Mouse (Mus musculus) hindbrain, embryonic 15.5 days (tissue): ENCODE measurements around the gene Ptpn20. TPM values are rescaled to one million over a fixed set of nuclear protein-coding genes. Genes with fewer than 3 reads are reported as not detected.

Source experiments
- ATAC-seq: fragments of 200-750 bp; cut with Nextera tagmentation; 2 replicates; pipeline ENCODE4 v1.8.0; 2017; ENCODE audit warnings: low read depth, moderate number of reproducible peaks, moderate TSS enrichment; ENCODE audit not compliant: low FRiP score
- H3K27ac ChIP-seq: fragments of 300-500 bp; sonication (generic); replicated peaks from 2 replicates; pipeline ENCODE4 v1.5.1; 2015; ENCODE audit warnings: mild to moderate bottlenecking, inconsistent platforms
- H3K27me3 ChIP-seq: fragments of 300-500 bp; sonication (generic); 2 replicates; pipeline ENCODE4 v1.6.1; 2015; ENCODE audit warnings: control low read depth, inconsistent platforms
- H3K36me3 ChIP-seq: fragments of 300-500 bp; sonication (generic); 2 replicates; pipeline ENCODE4 v1.6.1; 2015; ENCODE audit warnings: control low read depth, inconsistent platforms
- H3K4me1 ChIP-seq: fragments of 300-500 bp; sonication (generic); replicated peaks from 2 replicates; pipeline ENCODE4 v1.6.1; 2015; ENCODE audit warnings: control low read depth, inconsistent platforms
- H3K4me2 ChIP-seq: fragments of 300-500 bp; sonication (generic); 2 replicates; pipeline ENCODE4 v1.6.1; 2015; ENCODE audit warnings: moderate library complexity, mild to moderate bottlenecking, inconsistent platforms
- H3K4me3 ChIP-seq: fragments of 300-500 bp; sonication (generic); 2 replicates; pipeline ENCODE4 v1.5.1; 2015; ENCODE audit warnings: mild to moderate bottlenecking, inconsistent platforms
- H3K9ac ChIP-seq: fragments of 300-500 bp; sonication (generic); 2 replicates; pipeline ENCODE4 v1.6.1; 2015; ENCODE audit warnings: inconsistent platforms
- H3K9me3 ChIP-seq: fragments of 300-500 bp; sonication (generic); 2 replicates; pipeline ENCODE4 v1.6.1; 2016; ENCODE audit warnings: control low read depth, inconsistent platforms
- WGBS: fragments of 180-500 bp; shearing (Covaris S2); methylation state at CpG from one replicate; pipeline ENCODE4 v1.1.7; 2015; 5-methylcytosine and 5-hydroxymethylcytosine counted together
- polyA plus RNA-seq: library from polyadenylated mRNA; unstranded; fragments of >200 nt; fragmentation: Nextera tagmentation; extraction: Ambion mirVana; gene quantifications from 2 replicates; pipeline ENCODE4 v1.2.1, GENCODE M21; 2015

Gene Ptpn20
- polyA plus RNA-seq, 1 experiment from 2014 or later, result 0.25 TPM

GRCm38 (mm10) chr14:33632790-33633372 is 43.9 kb downstream of the Ptpn20 start:
- WGBS, result 62% methylated on average over 8 of the region's 8 CpGs
- Histone ChIP-seq H3K4me1 (no peaks in the 10 kb centered on the region), H3K9ac (0 out of 2 replicates have a peak overlapping the region, but pooled peaks have one; percentile 19), H3K4me2 (no peak overlapping the region), H3K4me3 (no peak overlapping the region), H3K27me3 (no peaks in the 10 kb centered on the region), H3K9me3 (no peaks in the 10 kb centered on the region), H3K27ac (no peak overlapping the region), H3K36me3 (no peaks in the 10 kb centered on the region)
- ATAC-seq, result peak; percentile 77; the same call in 1 of the 2 replicates

DNA sequence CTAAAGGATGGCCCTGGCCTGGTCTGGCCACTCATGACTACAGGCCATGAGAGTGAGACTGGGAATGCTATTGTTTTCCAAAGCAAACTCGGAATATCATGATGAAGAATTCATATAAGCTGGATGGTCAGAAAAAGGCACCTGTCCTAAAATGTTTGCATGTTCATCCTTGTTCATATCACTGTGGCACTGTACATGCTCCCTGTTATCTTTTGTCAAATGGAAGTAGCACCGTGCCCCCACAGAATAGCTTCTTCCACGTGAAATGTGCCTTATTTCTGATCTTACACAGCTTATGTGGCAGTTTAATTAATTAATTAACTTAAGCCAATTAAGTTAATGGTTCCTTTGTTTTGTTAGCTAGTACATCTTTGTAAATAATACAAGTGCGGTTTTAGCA is 45.3 kb downstream of the Ptpn20 start:
- no peaks in the 10 kb centered on the region for H3K27me3 ChIP-seq
- no peak overlapping the region for H3K27ac ChIP-seq
- no peak overlapping the region for H3K4me3 ChIP-seq
- H3K9ac ChIP-seq, result no peak overlapping the region
- ATAC-seq, result no peak
- no peaks in the 10 kb centered on the region for H3K36me3 ChIP-seq
- H3K4me2 ChIP-seq, result no peak overlapping the region
- WGBS, result 87% methylated on average over 4 of the region's 4 CpGs
- no peaks in the 10 kb centered on the region for H3K9me3 ChIP-seq
- H3K4me1 ChIP-seq, result no peaks in the 10 kb centered on the region

- H3K27ac ChIP-seq, result no peak overlapping the region
- no peak for ATAC-seq
- H3K36me3 ChIP-seq, result no peaks in the 10 kb centered on the region
- no peaks in the 10 kb centered on the region for H3K9me3 ChIP-seq
- H3K4me3 ChIP-seq, result no peak overlapping the region
- H3K27me3 ChIP-seq, result no peaks in the 10 kb centered on the region
- no peak overlapping the region for H3K4me2 ChIP-seq
- 100% methylated on average over 1 of the region's 1 CpGs for WGBS
- no peak overlapping the region for H3K9ac ChIP-seq
- H3K4me1 ChIP-seq, result no peaks in the 10 kb centered on the region
Measured at GRCm38 (mm10) chr14:33634774-33635173, 45.8 kb downstream of the Ptpn20 start.

DNA sequence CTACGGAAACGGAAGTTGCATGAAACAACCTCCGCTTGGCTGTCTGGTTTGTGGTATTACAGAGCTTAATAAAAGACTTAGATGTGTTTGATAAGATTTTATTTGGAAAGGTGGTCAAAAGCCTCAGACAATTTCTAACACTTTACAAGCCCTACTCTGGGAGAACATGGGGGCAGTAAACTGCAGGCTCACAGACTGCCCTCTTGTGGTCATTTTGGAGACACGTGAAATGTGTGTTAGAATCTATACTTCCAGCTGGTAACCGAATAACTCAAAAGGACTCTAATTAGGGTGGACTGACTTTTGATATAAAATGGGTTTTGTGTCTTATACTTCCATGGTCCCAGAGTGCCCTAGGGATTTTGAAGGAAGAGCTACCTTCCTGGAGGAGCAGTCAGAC is 50.4 kb downstream of the Ptpn20 start:
- H3K27ac ChIP-seq, result no peak overlapping the region
- no peaks in the 10 kb centered on the region for H3K36me3 ChIP-seq
- WGBS, result 74% methylated on average over 5 of the region's 5 CpGs
- H3K4me3 ChIP-seq, result no peak overlapping the region
- no peaks in the 10 kb centered on the region for H3K4me1 ChIP-seq
- no peak overlapping the region for H3K9ac ChIP-seq
- H3K27me3 ChIP-seq, result no peaks in the 10 kb centered on the region
- H3K4me2 ChIP-seq, result no peak overlapping the region
- H3K9me3 ChIP-seq, result no peaks in the 10 kb centered on the region
- ATAC-seq, result no peak

DNA sequence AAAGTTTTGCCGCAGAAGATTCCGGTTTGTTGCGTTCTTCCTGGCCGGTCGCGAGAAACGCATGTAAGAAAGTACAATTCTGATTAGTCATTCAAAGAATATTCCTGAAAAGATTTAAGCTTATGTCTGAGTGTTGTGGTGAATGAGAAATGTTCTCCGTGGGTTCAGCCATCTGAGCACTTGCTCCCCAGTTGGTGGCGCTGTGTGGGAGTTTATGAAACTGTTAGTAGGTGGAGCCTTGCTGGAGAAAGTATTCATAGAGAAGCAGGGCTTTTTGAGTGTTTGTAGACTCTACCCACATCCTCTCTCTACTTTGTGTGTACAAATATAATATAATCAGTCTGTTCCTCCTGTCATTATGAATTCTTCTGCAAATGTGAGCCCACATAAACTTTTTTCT is 61.7 kb downstream of the Ptpn20 start:
- Histone ChIP-seq H3K4me1 (no peaks in the 10 kb centered on the region), H3K9me3 (no peaks in the 10 kb centered on the region), H3K27ac (no peak overlapping the region), H3K9ac (no peak overlapping the region), H3K36me3 (no peaks in the 10 kb centered on the region), H3K4me2 (no peak overlapping the region), H3K4me3 (no peak overlapping the region), H3K27me3 (no peaks in the 10 kb centered on the region)
- 93% methylated on average over 9 of the region's 9 CpGs for WGBS
- ATAC-seq, result no peak

DNA sequence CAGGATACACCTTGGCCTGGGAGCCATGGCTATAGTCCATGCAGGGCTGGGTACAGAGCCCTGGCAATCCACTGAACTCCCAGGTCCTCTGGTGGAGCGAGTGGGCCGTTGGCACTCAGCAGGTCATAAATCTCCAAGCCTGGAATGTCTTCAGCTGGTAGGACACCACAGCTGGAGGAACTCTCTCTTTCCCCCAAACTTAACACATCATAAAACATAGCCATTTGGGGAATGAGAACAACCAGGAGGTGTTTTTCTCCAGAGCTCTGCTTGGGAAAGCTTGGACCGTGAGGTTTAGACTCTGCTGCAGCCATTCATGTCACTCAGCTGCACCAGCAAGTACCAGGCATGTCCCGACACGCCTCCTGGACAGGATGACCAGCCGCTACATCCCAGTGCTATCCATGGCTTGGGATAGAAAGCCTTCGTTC is 68.5 kb downstream of the Ptpn20 start:
- Histone ChIP-seq H3K27ac (no peak overlapping the region), H3K4me1 (no peaks in the 10 kb centered on the region), H3K9ac (no peak overlapping the region), H3K4me2 (no peak overlapping the region), H3K36me3 (no peaks in the 10 kb centered on the region), H3K4me3 (no peak overlapping the region), H3K27me3 (no peaks in the 10 kb centered on the region), H3K9me3 (no peaks in the 10 kb centered on the region)
- no peak for ATAC-seq
- WGBS, result 92% methylated on average over 7 of the region's 7 CpGs

- WGBS, result 46% methylated on average over 2 of the region's 2 CpGs
- H3K27me3 ChIP-seq, result no peaks in the 10 kb centered on the region
- H3K27ac ChIP-seq, result no peak overlapping the region
- H3K9me3 ChIP-seq, result no peaks in the 10 kb centered on the region
- no peak overlapping the region for H3K9ac ChIP-seq
- H3K4me2 ChIP-seq, result no peak overlapping the region
- no peak overlapping the region for H3K4me3 ChIP-seq
- H3K36me3 ChIP-seq, result no peaks in the 10 kb centered on the region
- H3K4me1 ChIP-seq, result no peaks in the 10 kb centered on the region
- ATAC-seq, result no peak
Measured at GRCm38 (mm10) chr14:33658331-33658730, 69.3 kb downstream of the Ptpn20 start.

DNA sequence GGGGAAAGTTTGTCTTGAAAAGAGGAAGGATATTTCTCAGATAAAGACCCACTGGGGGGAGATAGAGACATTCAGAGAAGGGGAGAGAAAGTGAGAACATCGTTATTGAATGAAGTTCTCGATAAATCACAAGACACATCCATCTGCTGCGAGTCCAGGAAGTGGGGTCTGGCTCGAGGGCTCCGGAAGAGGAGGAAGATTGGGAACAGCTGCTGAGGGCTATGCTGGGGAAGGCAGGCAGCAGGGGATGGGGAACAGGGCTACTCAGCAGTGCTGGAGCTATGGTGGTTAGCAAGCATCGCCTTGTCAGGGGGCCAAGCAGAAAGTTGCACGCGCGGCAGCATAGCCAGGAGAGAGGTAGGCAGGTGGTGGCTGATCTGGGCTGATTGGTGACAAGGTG is 73.1 kb downstream of the Ptpn20 start:
- Histone ChIP-seq H3K9ac (no peak overlapping the region), H3K4me3 (no peak overlapping the region), H3K36me3 (no peaks in the 10 kb centered on the region), H3K27me3 (no peaks in the 10 kb centered on the region), H3K4me1 (no peaks in the 10 kb centered on the region), H3K9me3 (no peaks in the 10 kb centered on the region), H3K4me2 (no peak overlapping the region), H3K27ac (no peak overlapping the region)
- ATAC-seq, result no peak
- WGBS, result 74% methylated on average over 9 of the region's 9 CpGs

GRCm38 (mm10) chr14:33666301-33666700 is 77.3 kb downstream of the Ptpn20 start:
- ATAC-seq, result no peak
- Histone ChIP-seq H3K27me3 (no peaks in the 10 kb centered on the region), H3K4me3 (no peak overlapping the region), H3K27ac (no peak overlapping the region), H3K4me2 (no peak overlapping the region), H3K9me3 (no peaks in the 10 kb centered on the region), H3K36me3 (no peaks in the 10 kb centered on the region), H3K9ac (no peak overlapping the region), H3K4me1 (no peaks in the 10 kb centered on the region)
- 92% methylated on average over 6 of the region's 6 CpGs for WGBS

GRCm38 (mm10) chr14:33669891-33670290 is 80.9 kb downstream of the Ptpn20 start:
- Histone ChIP-seq H3K9me3 (no peaks in the 10 kb centered on the region), H3K9ac (no peak overlapping the region), H3K27ac (no peak overlapping the region), H3K36me3 (no peaks in the 10 kb centered on the region), H3K27me3 (no peaks in the 10 kb centered on the region), H3K4me2 (no peak overlapping the region), H3K4me1 (no peaks in the 10 kb centered on the region), H3K4me3 (no peak overlapping the region)
- no peak for ATAC-seq
- 85% methylated on average over 11 of the region's 11 CpGs for WGBS

DNA sequence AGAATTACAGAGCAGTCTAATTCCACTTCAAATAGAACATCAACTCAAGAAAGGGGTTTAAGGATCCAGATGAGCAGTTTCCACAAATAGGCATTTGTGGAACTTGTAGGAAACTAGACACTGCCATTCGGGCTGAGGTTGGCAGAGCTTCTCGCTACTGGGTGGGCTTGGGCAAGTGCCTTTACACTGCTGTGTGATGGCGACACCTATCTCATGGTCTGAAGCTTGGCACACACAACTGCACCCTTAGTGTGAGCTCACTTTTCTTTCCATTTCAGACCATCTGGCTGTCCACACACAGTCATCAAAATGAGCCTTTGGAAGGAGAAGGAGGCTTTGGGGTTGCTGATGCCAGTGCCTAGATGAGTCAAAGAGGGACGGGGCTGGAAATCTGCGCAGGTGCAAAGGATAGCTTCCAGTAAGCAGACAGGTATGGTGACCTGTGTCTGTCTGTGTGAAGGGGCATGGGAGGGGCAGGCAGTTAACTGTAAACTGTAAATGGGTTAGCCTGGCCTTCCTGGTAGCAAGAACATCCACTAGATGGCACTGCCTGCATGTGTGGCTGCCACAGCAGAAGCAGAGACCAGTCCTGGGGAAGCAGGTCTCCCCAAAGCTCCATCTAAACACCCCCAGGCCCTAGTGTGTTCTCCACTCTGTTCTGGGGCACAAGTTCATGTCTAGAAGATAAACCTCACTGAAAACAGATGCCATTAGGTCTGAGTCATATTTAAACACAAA is 84.5 kb downstream of the Ptpn20 start:
- 85% methylated on average over 5 of the region's 5 CpGs for WGBS
- Histone ChIP-seq H3K4me2 (no peak overlapping the region), H3K4me3 (no peak overlapping the region), H3K27me3 (no peaks in the 10 kb centered on the region), H3K9ac (no peak overlapping the region), H3K4me1 (no peaks in the 10 kb centered on the region), H3K9me3 (no peaks in the 10 kb centered on the region), H3K27ac (no peak overlapping the region), H3K36me3 (no peaks in the 10 kb centered on the region)
- peak; percentile 68; the same call in 1 of the 2 replicates for ATAC-seq

DNA sequence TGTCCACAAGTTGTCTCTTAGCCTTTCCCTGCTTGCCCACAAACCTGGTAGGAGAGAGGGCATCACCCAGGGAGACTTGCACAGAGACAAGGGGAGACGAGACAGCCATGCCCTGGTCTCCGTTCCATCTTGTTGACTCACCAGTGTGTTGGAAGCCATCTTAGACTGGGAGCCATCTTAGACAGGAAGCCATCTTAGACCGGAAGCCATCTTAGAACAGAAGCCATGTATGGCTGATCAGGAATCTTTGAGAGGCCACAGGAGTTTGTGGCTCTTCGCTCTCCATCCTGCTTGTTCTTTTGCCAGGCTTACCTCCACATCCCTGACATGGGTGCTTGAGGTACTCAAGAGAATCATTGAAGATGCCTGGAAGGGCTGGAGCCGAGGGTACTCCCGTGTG is 89.0 kb downstream of the Ptpn20 start:
- Histone ChIP-seq H3K27me3 (no peaks in the 10 kb centered on the region), H3K4me3 (no peak overlapping the region), H3K27ac (no peak overlapping the region), H3K4me1 (peaks cover 3% of the 10 kb centered on the region; the same call in 1 of the 2 replicates), H3K36me3 (no peaks in the 10 kb centered on the region), H3K9me3 (no peaks in the 10 kb centered on the region), H3K4me2 (no peak overlapping the region), H3K9ac (no peak overlapping the region)
- WGBS, result 95% methylated on average over 6 of the region's 6 CpGs
- ATAC-seq, result no peak
